Mouse (Mus musculus) cerebellum, adult 2 months (tissue): ENCODE measurements around the gene Timm29.

ENCODE experiments used
- CTCF ChIP-seq: fragments of 200-500 bp; IDR thresholded peaks from 2 replicates; pipeline ENCODE4 v1.5.1; 2011; ENCODE audit warnings: low read depth, mild to moderate bottlenecking, control low read depth, low read length, moderate library complexity, borderline replicate concordance; ENCODE audit not compliant: insufficient read depth
- POLR2A ChIP-seq: fragments of 200-500 bp; IDR thresholded peaks from 2 replicates; pipeline ENCODE4 v1.6.1; 2011; ENCODE audit warnings: low read length, control low read depth, borderline replicate concordance; ENCODE audit not compliant: insufficient read depth

DNA sequence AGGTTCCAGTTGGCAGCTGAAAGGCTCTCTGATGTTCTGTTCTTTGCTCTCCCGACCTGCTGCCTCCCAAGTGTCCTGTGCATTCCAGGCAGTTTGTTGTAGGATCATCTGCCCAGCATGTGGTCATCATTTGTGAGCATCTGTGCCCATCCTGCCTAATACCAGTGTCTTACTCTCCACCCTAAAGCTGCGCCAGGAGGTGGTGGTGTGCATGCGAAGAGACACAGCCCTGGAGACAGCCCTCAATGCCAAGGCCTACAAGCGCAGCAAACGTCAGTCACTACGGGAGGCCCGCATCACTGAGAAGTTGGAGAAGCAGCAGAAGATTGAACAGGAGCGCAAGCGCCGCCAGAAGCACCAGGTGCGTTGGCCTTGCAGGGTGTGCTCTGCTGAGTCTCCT lies 46.5 kb downstream of the Timm29 start:
- no peak for TF ChIP-seq CTCF
- no peak for TF ChIP-seq POLR2A
